Mouse (Mus musculus) C2C12 (cell line): ENCODE measurements around the gene Mapkapk2. TPM values are rescaled to one million over a fixed set of nuclear protein-coding genes. Genes with fewer than 3 reads are reported as not detected.

Source experiments
- H3K27me3 ChIP-seq: one replicate; pipeline ENCODE4 v1.6.1; 2011; ENCODE audit not compliant: control insufficient read depth, insufficient read depth, insufficient read length
- H3K36me3 ChIP-seq: one replicate; pipeline ENCODE4 v1.6.1; 2011; ENCODE audit not compliant: control insufficient read depth, insufficient read depth
- H3K4me3 ChIP-seq: one replicate; pipeline ENCODE4 v1.5.1; 2011; ENCODE audit warnings: mild to moderate bottlenecking, control low read depth; ENCODE audit not compliant: poor library complexity, insufficient read depth, severe bottlenecking
- H3K79me2 ChIP-seq: one replicate; pipeline ENCODE4 v1.6.1; 2011; ENCODE audit not compliant: control insufficient read depth, insufficient read depth
- H3K79me3 ChIP-seq: one replicate; pipeline ENCODE4 v1.6.1; 2011; ENCODE audit warnings: low read depth, control low read depth
- H3ac ChIP-seq: one replicate; pipeline ENCODE3; 2011; ENCODE audit warnings: low read depth; ENCODE audit not compliant: control insufficient read depth, insufficient read length
- CEBPB ChIP-seq: IDR thresholded peaks from one replicate; pipeline ENCODE4 v1.6.1; 2011; ENCODE audit warnings: low read depth, mild to moderate bottlenecking, control low read depth, moderate library complexity
- CTCF ChIP-seq: IDR thresholded peaks from one replicate; pipeline ENCODE4 v1.5.1; 2011; ENCODE audit not compliant: control insufficient read depth, insufficient read depth, insufficient read length
- FOSL1 ChIP-seq: IDR thresholded peaks from one replicate; pipeline ENCODE4 v1.8.0; 2011; ENCODE audit warnings: mild to moderate bottlenecking, low read length; ENCODE audit not compliant: poor library complexity, insufficient read depth, severe bottlenecking
- MAX ChIP-seq: IDR thresholded peaks from one replicate; pipeline ENCODE4 v1.6.1; 2011; ENCODE audit warnings: mild to moderate bottlenecking, control low read depth
- MYOD1 ChIP-seq: IDR thresholded peaks from one replicate; pipeline ENCODE4 v1.6.1; 2011; ENCODE audit warnings: low read depth; ENCODE audit not compliant: control insufficient read depth, insufficient read length
- MYOG ChIP-seq: IDR thresholded peaks from one replicate; pipeline ENCODE4 v1.6.1; 2011; ENCODE audit not compliant: control insufficient read depth, insufficient read length; ENCODE audit errors: extremely low read depth
- USF1 ChIP-seq: IDR thresholded peaks from one replicate; pipeline ENCODE4 v1.6.1; 2011; ENCODE audit warnings: low read depth, mild to moderate bottlenecking, control low read depth, moderate library complexity
- polyA plus RNA-seq: library from polyadenylated mRNA; unstranded; fragments of >200 nt; fragmentation: generic; extraction: Trizol; gene quantifications from one replicate; pipeline ENCODE4 v1.2.1, GENCODE M21; 2012; ENCODE audit warnings: missing spikeins

The Mapkapk2 gene
- polyA plus RNA-seq, 1 experiment = 87.0 TPM

DNA sequence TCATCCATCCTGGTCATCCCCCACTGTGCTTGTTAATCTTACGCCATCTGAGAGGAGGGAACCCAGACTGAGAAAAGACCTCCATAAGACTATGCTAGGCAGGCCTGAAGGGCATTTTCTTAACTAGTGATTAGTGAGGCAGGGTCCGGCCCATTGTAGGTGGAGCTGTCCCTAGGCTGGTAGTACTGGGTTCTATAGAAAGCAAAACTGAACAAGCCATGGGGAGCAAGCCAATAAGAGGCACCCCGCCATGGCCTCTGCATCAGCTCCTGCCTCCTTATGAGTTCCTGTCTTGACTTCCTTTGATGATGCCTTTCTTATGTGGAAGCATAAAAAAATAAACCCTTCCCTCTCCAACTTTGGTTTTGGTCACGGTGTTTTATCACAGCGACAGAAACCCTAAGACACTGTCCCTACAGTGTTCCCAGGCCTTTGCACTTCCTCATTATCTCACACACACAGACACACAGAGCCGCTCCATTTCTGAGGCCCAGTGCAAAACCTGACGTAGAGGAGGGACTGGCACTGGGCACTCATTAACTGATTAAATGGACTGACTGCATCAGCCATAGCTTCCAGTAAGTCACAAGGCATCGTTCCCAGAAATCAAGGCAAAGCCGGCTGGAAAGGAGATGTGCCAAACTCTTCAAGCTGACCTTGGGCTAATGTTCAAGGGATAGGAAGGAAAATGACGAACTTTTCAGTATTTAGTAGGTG lies 29.5 kb downstream of the Mapkapk2 start:
- H3K79me3 ChIP-seq = peaks cover 67% of the 10 kb centered on the region
- H3K79me2 ChIP-seq = peaks cover 90% of the 10 kb centered on the region
- no peaks in the 10 kb centered on the region for H3K27me3 ChIP-seq
- TF ChIP-seq FOSL1 (no peak), CEBPB (no peak), MAX (no peak), USF1 (no peak), MYOG (no peak), CTCF (no peak), MYOD1 (no peak)
- H3K36me3 ChIP-seq = peaks cover 5% of the 10 kb centered on the region
- H3ac ChIP-seq = no peak overlapping the region
- H3K4me3 ChIP-seq = no peak overlapping the region

DNA sequence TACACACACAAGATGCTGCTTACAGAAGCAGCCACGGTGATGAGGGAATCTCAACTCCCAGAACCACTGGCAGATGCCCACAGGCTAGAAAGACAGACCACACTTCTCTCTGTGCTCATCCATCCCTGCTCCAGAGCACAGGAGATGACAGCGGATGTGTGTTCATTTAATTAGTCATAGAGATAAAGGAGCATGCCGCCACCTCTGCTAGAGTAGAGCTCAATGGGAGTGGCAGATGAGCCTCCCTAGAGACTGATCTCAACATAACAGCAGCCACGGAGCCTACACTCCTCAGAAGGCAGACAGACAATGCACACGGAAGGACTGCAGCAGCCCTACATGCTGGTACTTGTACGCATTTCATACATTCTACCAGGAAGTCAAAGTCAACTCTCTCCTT lies 33.4 kb downstream of the Mapkapk2 start:
- Histone ChIP-seq H3K4me3 (no peak overlapping the region), H3K79me2 (peaks cover 92% of the 10 kb centered on the region), H3K36me3 (peaks cover 3% of the 10 kb centered on the region), H3ac (no peak overlapping the region), H3K27me3 (no peaks in the 10 kb centered on the region), H3K79me3 (peaks cover 54% of the 10 kb centered on the region)
- no peak for TF ChIP-seq MYOD1
- TF ChIP-seq MYOG = no peak
- no peak for TF ChIP-seq FOSL1
- TF ChIP-seq CEBPB = no peak
- no peak for TF ChIP-seq CTCF
- no peak for TF ChIP-seq USF1
- no peak for TF ChIP-seq MAX

DNA sequence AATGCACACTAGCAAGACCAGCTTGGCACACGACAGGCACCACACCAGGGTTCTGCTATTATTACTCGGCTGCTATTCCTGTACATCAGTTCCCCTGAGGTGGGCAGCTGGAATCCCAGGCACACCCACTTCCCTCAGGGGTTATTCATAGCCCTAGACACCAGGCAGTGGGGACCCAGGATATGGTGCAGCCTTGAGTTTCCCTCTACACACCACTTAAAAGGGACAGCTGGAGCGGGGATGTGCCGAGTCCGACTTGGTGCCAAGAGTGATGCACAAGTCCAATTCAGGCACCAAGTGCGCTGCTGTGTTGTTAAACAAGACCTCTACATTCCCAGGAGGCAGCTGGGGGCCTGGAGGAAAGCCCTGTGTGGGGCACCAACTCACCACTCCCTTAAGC lies 34.8 kb downstream of the Mapkapk2 start:
- no peak overlapping the region for H3K4me3 ChIP-seq
- peaks cover 89% of the 10 kb centered on the region for H3K79me2 ChIP-seq
- peaks cover 5% of the 10 kb centered on the region for H3K36me3 ChIP-seq
- no peaks in the 10 kb centered on the region for H3K27me3 ChIP-seq
- peaks cover 56% of the 10 kb centered on the region for H3K79me3 ChIP-seq
- H3ac ChIP-seq = no peak overlapping the region
- TF ChIP-seq MAX (no peak), CEBPB (no peak), USF1 (no peak), MYOD1 (no peak), MYOG (no peak), CTCF (no peak), FOSL1 (no peak)

DNA sequence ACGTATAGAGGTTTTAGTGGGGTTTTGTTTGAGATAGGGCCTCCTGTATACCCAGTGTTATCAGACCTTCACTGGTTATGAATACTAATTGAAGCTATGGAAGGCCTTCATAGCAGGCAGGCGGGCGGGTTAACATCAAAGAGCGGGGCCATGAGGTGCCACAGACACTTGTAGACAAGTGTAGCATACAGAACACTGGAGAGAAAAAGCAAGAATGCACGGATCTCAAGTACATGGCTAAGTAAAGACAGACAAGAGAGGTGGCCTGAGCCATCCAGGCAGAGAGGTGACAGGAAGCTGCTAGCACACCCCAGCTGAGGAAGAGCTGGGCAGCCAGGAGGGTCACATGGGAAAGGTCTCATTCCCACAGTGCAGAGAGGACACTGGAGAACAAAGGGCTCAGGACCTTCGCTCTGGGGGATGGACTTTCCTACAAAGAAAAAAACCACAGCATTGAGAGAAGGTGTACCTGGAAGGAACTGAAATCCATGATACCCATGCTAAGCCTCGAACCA lies 35.8 kb downstream of the Mapkapk2 start:
- Histone ChIP-seq H3K79me2 (peaks cover 79% of the 10 kb centered on the region), H3K27me3 (no peaks in the 10 kb centered on the region), H3ac (no peak overlapping the region), H3K36me3 (peaks cover 13% of the 10 kb centered on the region), H3K4me3 (no peak overlapping the region), H3K79me3 (peaks cover 46% of the 10 kb centered on the region)
- no peak for TF ChIP-seq CEBPB
- no peak for TF ChIP-seq MAX
- TF ChIP-seq FOSL1 = no peak
- no peak for TF ChIP-seq USF1
- TF ChIP-seq MYOD1 = no peak
- no peak for TF ChIP-seq CTCF
- no peak for TF ChIP-seq MYOG

DNA sequence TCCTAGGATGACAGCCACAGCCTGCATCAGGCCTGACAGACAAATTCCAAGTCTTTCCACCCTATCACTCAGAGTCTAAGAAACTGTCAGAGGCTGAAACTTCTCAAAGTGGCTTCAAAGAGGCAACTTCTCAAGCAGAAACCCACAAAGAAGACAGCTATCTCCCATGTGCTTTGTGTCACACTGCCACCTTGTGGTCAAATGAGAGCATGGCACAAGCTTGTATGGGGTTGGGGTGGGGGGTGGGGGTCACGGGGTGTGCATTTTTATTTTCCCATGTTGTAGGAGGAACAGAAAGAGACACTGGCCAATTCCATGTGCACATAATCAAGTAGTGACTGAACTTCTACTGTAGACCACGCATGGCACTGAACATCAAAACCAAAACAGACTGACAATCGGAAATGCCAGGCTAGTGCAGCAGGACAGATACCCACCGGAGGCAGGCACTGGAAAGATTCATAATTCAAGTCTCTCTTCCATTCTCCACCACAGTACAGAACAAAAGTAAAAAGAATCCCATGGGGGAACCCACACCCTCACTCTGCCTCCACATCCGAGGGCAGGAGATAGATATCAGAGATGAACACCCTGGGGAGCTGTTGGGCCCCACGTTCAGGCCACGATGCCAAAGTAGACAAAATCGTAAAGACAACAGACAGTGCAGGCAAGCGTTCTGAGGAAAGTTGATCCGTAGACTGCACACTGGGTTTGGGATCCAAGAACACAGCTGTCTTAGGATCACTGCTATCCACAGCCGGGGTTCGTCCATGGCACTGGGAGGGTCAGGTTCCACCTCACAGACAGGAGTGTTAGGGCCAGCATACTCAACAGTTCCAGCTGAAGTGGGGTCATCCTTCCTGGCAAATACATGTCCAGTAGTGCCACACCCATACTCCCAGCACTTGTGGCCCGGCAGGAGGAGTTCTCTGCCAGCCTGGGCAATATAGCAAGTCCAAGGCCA lies 37.1 kb downstream of the Mapkapk2 start:
- Histone ChIP-seq H3ac (peak overlapping the region; percentile 13), H3K4me3 (no peak overlapping the region), H3K79me3 (peaks cover 39% of the 10 kb centered on the region), H3K36me3 (peaks cover 24% of the 10 kb centered on the region), H3K79me2 (peaks cover 74% of the 10 kb centered on the region), H3K27me3 (no peaks in the 10 kb centered on the region)
- peak; percentile 71 for TF ChIP-seq CTCF
- TF ChIP-seq FOSL1 = no peak
- no peak for TF ChIP-seq USF1
- TF ChIP-seq MYOD1 = no peak
- TF ChIP-seq MAX = no peak
- TF ChIP-seq MYOG = no peak
- TF ChIP-seq CEBPB = no peak
